Mouse (Mus musculus) spleen, postnatal 36 days (tissue): Measurements from ENCODE around the gene Rreb1.
"Not testable (repeated sequence)": the region's sequence is repeated elsewhere in the genome, so short reads cannot be mapped to it uniquely, and the experiment has no call there.

Experiments used
- DNase-seq, 2 experiments: peaks; one replicate each; pipeline ENCODE4 v3.0.0; 2022; ENCODE audit warnings: low spot score in 2 of 2, mixed read lengths in 1 of 2

Rreb1 gene

GRCm38 (mm10) chr13:37826281-37826993, 48.2 kb downstream of the Rreb1 start:
- peak; percentile 42 to 52 for DNase-seq

DNA sequence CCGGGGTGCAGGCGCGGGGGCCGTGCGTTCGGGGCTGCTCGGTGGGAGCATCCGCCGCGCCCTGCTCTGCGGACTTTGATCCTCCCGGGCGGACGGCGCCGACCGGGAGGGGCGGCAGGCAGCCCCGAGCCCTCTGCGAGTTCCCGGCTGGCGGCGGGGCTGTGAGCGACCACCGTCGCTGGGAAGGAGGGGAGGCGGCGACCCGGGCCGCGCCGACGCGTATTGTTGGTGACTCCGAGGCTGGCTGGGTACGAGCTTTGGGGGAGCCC, 48.7 kb downstream of the Rreb1 start:
- DNase-seq, result no peak

DNA sequence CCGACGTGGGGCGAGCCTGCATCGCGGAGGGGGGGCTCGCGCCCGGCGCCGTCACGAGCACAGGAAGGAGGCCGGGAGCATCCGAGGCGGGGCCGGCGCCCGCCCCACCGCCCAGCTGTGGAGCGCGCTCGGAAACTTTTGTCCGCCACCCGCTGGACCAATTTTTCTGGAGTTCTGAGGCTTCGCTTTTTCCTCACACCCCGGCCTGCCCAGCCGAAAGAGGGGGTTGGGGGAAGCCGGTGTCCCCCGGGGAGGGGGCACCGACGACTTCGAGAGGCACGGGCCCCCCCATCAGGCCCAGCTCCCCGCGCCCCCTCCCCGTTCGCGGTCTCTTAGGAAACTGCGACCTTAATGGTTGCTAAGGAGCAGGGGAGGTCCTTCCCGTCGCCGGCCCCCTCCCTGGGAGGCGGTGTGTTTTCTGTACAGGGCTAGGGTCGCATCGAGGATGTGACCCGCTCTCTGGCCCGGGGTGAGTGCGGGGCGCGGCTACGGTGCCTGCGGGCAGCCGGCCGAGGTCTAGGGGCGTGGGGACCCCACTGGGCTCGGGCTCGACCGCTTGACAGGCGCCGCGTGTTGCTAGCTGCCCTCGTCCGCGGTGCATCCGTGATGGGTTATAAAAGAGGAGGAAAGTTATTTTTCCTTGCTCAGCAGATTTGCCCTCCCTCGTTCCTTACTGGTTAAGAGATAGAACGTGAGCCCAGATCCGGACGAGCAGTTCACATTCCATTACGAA, 49.2 kb downstream of the Rreb1 start:
- peak; percentile 78 for DNase-seq

DNA sequence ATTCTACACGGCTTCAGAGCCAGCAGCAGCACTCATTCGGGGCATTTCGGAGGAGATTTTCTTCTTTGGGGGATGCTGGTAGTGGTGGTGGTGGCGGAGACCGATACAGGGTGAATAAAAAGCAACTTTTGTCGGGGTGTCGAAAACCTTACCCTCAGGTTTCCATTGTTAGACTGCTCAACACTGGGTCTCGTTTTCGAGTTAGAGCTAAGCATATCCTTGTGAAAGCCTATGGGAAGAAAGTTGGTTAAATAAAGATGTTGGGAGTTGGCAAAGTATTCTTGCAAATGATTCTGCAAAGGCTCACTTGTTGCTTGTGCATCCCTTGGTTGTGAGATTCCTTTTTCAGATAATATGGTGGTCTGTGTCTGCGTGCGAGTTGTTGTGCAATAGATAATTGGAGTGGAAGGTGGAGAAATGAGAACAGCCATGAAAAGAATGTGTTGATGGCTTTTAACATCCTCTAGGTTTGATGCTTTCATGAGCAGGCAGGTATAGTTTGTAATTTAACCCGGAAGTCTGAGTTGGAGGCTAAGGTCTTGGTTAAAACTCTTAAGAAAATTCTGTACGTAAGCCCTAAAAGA, 49.9 kb downstream of the Rreb1 start:
- no peak for DNase-seq

DNA sequence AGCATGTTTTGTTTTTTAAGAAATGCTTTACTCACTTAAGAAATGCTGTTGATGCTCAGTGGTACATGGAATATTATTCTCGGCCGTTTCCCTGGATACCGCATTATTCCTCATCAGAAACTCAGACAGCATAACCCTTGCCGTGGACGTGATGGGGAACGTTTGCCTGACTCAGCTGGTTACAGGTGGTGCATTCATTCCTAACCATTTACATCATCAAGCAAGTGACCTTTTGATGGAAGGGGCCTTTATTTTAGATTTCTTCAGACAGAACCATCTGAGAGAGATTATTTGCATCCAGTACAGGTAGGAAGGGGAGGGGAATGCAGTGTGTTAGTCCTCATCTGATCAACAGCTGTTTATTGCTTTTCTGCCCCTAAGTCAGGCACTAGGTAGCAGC, 50.7 kb downstream of the Rreb1 start:
- no peak for DNase-seq

- DNase-seq, result no peak
Measured at GRCm38 (mm10) chr13:37830256-37830655, 52.1 kb downstream of the Rreb1 start.

- no peak for DNase-seq
Measured at GRCm38 (mm10) chr13:37830874-37831311, 52.7 kb downstream of the Rreb1 start.

GRCm38 (mm10) chr13:37832481-37832880, 54.3 kb downstream of the Rreb1 start:
- no peak for DNase-seq

GRCm38 (mm10) chr13:37833500-37833899, 55.3 kb downstream of the Rreb1 start:
- DNase-seq, result peak; percentile 64 to 66

DNA sequence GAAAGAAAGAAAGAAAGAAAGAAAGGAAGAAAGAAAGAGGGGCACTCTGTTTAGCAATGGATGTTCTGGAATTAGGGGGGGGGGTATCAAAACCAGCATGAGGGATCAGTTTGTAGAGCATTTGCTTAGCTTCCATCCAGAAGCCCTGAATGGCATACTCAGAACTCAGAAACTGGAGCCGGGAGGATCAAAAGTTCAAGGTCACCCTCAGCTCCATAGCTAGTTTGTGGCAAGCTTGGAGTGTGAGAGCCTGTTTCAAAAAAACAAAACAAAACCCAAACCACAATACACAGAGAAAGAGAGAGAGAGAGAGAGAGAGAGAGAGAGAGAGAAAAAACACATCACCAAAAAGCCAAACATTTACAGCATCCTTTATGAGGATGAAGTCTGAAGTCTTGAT, 57.1 kb downstream of the Rreb1 start:
- DNase-seq, result no peak

DNA sequence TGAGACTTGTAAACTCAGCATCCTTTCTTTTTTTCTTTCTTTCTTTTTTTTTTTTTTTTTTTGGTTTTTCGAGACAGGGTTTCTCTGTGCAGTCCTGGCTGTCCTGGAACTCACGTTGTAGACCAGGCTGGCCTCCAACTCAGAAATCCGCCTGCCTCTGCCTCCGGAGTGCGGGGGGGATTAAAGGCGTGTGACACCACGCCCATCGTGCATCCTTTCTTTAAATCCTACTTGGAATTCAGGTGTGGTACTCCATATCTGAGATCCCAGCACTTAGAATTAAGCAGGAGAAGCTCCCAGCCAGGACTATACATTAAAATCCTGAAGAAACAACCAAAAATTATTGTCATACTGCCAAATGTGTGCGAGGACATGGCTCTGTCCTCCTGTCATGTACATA, 57.6 kb downstream of the Rreb1 start:
- DNase-seq, result not testable (repeated sequence)

- no peak for DNase-seq
Measured at GRCm38 (mm10) chr13:37837372-37837771, 59.2 kb downstream of the Rreb1 start.

GRCm38 (mm10) chr13:37838260-37839183, 60.3 kb downstream of the Rreb1 start:
- DNase-seq, result no peak

- DNase-seq, result no peak
Measured at GRCm38 (mm10) chr13:37843241-37843640, 65.0 kb downstream of the Rreb1 start.

DNA sequence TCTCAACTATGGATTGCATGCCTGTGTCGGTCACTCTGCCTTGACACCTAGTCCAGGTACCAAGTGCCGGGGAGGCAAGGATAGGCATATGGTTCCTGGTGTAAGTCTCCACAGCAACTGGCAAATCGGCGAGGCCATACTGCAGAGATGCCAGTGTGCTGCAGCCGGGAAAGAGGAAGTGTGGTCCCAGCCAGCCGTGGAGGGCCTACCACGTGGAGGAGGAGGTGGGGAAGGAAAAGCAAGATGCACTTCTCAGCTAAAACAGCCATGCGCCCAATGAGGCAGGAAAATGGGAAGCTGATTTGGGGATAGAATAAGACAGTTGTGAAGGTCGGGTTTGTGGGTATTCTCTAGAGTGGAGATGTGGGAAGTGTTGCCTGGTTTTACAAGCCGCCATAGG, 65.6 kb downstream of the Rreb1 start:
- DNase-seq, result peak in 1 of 2 experiments; percentile 44

- DNase-seq, result no peak
Measured at GRCm38 (mm10) chr13:37845156-37845555, 67.0 kb downstream of the Rreb1 start.

DNA sequence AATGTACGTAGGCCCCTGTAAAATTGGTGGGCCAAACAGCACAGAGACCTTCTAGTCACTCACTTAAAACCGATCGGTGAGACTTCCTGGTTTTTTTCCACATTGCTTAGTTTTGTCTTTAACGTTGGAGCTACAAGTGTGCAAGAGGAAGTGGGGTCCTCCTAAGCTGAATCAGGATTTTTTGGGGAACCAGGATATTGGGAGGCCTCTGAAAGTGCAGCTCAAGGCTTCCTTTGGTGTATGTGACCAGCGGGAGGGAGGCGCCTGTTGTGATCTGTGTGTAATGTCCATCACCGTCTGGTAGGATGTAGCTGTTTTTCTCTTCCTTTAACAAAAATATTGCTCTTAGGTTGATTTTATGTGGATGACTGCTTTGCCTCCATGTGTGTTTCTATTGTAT, 67.4 kb downstream of the Rreb1 start:
- DNase-seq, result no peak

- DNase-seq, result no peak
Measured at GRCm38 (mm10) chr13:37846507-37846906, 68.3 kb downstream of the Rreb1 start.

GRCm38 (mm10) chr13:37846962-37847570, 68.9 kb downstream of the Rreb1 start:
- no peak for DNase-seq

- DNase-seq, result no peak
Measured at GRCm38 (mm10) chr13:37847601-37848358, 69.6 kb downstream of the Rreb1 start.

GRCm38 (mm10) chr13:37848438-37848837, 70.2 kb downstream of the Rreb1 start:
- no peak for DNase-seq
